Mouse (Mus musculus) layer of hippocampus, adult 2 months (tissue): Measurements from ENCODE around the gene Map2k2. TPM values are rescaled to one million over a fixed set of nuclear protein-coding genes. Genes with fewer than 3 reads are reported as not detected.

Experiments
- DNase-seq, 2 experiments: peaks; one replicate each; pipeline ENCODE4 v3.0.0; 2022; ENCODE audit warnings: low spot score in 2 of 2
- H3K27ac ChIP-seq: fragments of 200-600 bp; 2 replicates; pipeline ENCODE4 v1.8.1; 2022
- H3K4me3 ChIP-seq: fragments of 200-600 bp; 2 replicates; pipeline ENCODE4 v1.8.1; 2022; ENCODE audit warnings: mild to moderate bottlenecking
- CTCF ChIP-seq: fragments of 200-600 bp; conservative IDR thresholded peaks from 2 replicates; pipeline ENCODE4 v1.8.1; 2022; ENCODE audit warnings: antibody characterized with exemption, mild to moderate bottlenecking, moderate library complexity
- total RNA-seq, 2 experiments: library from RNA; stranded (reverse); gene quantifications; 2 replicates each; pipeline ENCODE4 v1.2.3; 2021

Map2k2 gene
- total RNA-seq, 2 experiments from 2014 or later, result 132 to 139 TPM

DNA sequence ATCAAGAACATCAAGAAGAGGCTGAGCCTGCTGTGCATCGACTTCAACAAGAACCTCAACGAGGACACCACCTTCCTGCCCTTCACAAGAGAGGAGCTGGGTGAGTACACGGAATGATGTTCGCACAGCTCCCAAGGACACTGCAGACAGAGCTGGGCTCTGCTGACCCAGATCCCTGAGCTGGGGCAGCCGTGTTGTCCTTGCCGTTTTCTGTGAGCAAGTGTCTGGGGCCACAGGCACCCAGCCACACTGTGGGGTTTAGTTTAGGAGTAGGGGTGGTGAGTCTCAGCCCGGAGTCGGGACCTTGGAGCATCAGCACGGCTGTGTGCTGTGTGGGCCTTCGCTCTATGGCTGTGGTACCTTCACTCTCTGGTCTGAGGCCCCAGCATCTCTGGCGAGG, 27.8 kb upstream of the Map2k2 start:
- H3K27ac ChIP-seq, result no peak overlapping the region
- no peak for TF ChIP-seq CTCF
- no peak for DNase-seq

GRCm38 (mm10) chr10:81080008-81080655, 25.6 kb upstream of the Map2k2 start:
- Histone ChIP-seq H3K4me3 (no peak overlapping the region), H3K27ac (no peak overlapping the region)
- no peak for DNase-seq
- TF ChIP-seq CTCF, result no peak

More for the DNA sequence above, 27.8 kb upstream of the Map2k2 start:
- H3K4me3 ChIP-seq, result no peak overlapping the region

- Histone ChIP-seq H3K27ac (no peak overlapping the region), H3K4me3 (no peak overlapping the region)
- peak; percentile 74 to 80 for DNase-seq
- peak; percentile 93 for TF ChIP-seq CTCF
These were observed 23.4 kb upstream of the Map2k2 start for GRCm38 (mm10) chr10:81082168-81082960.

- TF ChIP-seq CTCF, result peak; percentile 59
- no peak for DNase-seq
- H3K27ac ChIP-seq, result no peak overlapping the region
- H3K4me3 ChIP-seq, result no peak overlapping the region
These were observed 18.7 kb upstream of the Map2k2 start for GRCm38 (mm10) chr10:81087021-81087420.

DNA sequence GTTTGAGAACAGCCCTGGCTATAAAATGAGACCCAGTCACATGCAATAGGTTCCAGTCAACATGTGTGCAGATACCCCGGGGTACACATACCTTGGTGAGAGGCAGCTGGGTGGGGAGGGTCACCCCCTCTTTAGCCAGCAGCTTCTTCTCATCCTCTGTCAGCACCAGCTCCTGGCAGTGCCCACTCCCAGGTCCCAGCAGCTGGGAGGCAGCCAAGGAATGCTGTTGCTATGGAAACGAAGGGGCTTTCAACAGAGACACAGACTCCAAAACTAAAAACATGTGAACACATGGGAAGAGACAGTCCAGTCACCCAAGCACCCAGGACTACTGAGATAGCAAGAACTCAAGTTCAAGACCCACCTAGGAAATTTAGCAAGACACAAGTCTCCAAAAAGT, 16.5 kb upstream of the Map2k2 start:
- no peak for TF ChIP-seq CTCF
- no peak overlapping the region for H3K27ac ChIP-seq
- no peak overlapping the region for H3K4me3 ChIP-seq
- DNase-seq, result no peak

- no peak for DNase-seq
- Histone ChIP-seq H3K27ac (no peak overlapping the region), H3K4me3 (no peak overlapping the region)
- no peak for TF ChIP-seq CTCF
These were observed 15.1 kb upstream of the Map2k2 start for GRCm38 (mm10) chr10:81090621-81091020.

DNA sequence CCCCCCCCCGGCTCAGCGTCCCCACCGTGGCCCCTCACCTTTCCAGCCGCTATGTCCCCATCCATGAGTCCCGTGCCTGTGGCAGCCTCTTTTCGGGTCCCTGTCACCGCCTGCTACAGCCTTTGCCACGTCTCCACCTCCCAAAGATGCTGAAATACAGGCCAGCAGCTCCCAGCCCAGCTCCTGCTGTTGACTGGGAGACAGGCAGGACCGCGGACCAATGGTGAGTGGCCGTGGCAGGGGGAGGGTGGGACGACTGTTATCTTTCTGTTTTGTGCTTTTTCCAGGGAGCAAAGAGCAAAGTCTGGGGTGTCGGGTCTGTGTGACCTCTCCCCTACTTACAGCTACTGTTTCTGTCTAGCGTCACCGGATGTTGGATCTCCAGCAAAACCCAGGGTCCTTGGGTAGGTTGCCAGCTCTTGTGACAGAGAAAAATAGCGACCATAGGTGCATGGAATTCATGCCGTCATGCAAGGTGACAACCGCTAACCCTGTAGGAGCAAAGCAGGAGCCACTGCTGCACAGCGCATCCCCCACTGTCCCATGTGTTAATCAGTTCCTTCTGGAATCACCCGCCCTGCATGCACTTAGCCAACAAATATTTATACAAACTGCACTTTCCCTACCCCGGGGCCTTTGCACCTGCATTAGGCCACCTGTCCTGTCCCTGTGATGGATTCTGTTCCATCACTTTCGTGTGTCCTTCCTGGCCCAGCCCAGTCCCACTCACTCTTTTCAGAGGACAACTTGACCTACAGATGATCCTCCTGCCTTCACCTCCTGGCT, 13.1 kb upstream of the Map2k2 start:
- no peak for TF ChIP-seq CTCF
- Histone ChIP-seq H3K4me3 (no peak overlapping the region), H3K27ac (no peak overlapping the region)
- DNase-seq, result no peak

GRCm38 (mm10) chr10:81094931-81095678, 10.6 kb upstream of the Map2k2 start:
- Histone ChIP-seq H3K4me3 (no peak overlapping the region), H3K27ac (no peak overlapping the region)
- no peak for DNase-seq
- no peak for TF ChIP-seq CTCF

GRCm38 (mm10) chr10:81106113-81106721, 502 bp downstream of the Map2k2 start:
- Histone ChIP-seq H3K4me3 (peak overlapping the region; percentile 96), H3K27ac (peak overlapping the region; percentile 99)
- peak; percentile 75 to 78 for DNase-seq
- peak; percentile 24 for TF ChIP-seq CTCF

- no peak for TF ChIP-seq CTCF
- no peak overlapping the region for H3K27ac ChIP-seq
- DNase-seq, result no peak
- H3K4me3 ChIP-seq, result no peak overlapping the region
These were observed 7.2 kb downstream of the Map2k2 start for GRCm38 (mm10) chr10:81112946-81113345.

GRCm38 (mm10) chr10:81119625-81120024, 13.9 kb downstream of the Map2k2 start:
- Histone ChIP-seq H3K4me3 (no peak overlapping the region), H3K27ac (no peak overlapping the region)
- TF ChIP-seq CTCF, result no peak
- DNase-seq, result no peak

DNA sequence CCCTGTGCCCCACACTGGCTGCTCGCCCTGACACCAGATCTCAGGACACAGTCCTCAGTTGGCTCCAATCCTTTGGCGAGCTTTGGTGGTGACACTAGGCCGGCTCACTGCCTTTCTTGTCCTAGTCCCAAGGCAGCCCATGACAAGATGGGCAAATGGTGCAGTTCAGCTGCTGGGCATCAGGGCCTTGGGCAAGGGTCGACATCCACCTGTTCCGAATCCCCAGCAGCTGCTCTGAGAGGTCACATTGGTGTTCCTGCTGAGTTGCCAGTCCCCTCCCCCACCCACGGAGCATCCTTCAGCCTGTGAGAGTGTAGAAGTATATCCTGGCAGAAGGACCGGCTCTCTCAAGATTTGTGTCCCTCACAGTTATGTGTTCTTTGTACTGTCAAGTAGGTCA, 14.9 kb downstream of the Map2k2 start:
- H3K27ac ChIP-seq, result peak overlapping the region; percentile 65; the same call in 1 of the 2 replicates
- TF ChIP-seq CTCF, result no peak
- DNase-seq, result no peak
- no peak overlapping the region for H3K4me3 ChIP-seq
